Mouse (Mus musculus): Measurements from ENCODE around the gene Ctsk. TPM values are rescaled to one million over a fixed set of nuclear protein-coding genes. Genes with fewer than 3 reads are reported as not detected.

Gene Ctsk
- polyA plus RNA-seq (2012; rRNA removed): 6.5 and 8.2 TPM in 2 replicates

- H3K4me1 ChIP-seq (ENCODE audit: control insufficient read depth, insufficient read depth, low read length): no peaks in the 10 kb centered on the region
- H3K36me3 ChIP-seq (ENCODE audit: control insufficient read depth, insufficient read depth, low read length): peaks cover 4% of the 10 kb centered on the region
- no peak within 1 kb of the TSS for H3K27ac ChIP-seq (ENCODE audit: insufficient read depth, low read depth, low read length)
- TF ChIP-seq CTCF (conservative IDR thresholded peaks at IDR 0.05; ENCODE audit: insufficient read depth, insufficient read length, low read depth, low read length): no peak
- no peak for TF ChIP-seq POLR2A (IDR thresholded peaks at IDR 0.05; ENCODE audit: low read depth, low read length)
- no peaks in the 10 kb centered on the region for H3K27me3 ChIP-seq (replicated peaks; ENCODE audit: control insufficient read depth, insufficient read depth, low read length)
- 61% methylated on average over 7 of the region's 7 CpGs for WGBS
- DNase-seq: peak; percentile 11
- H3K4me3 ChIP-seq (ENCODE audit: insufficient read depth, low read depth, low read length): no peak within 1 kb of the TSS
Measured at GRCm38 (mm10) chr3:95499024-95499423, at the start of gene Ctsk. Gene Ctsk (plus strand): TSS chr3:95499256.

DNA sequence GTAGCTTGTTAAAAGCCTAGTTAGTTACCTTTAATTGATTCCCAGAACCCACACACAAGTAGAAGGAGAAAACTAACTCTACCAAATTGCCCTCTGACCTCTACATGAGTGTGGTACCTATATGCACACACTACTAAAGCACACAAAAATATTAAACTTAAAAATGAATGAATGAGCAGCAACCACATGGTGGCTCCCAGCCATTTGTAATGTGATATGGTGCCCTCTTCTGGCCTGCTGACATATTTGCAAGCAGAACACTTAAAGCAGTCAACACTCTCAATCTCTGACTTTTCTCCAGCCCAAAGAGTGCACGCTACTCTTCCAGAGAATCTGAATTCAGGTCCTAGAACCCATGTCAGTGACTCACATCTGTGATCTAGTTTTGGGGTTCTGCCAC, 48.6 kb upstream of the Ctsk start:
- no peaks in the 10 kb centered on the region; the same call in 1 of the 2 replicates for H3K4me1 ChIP-seq (ENCODE audit: control insufficient read depth, insufficient read depth, low read length)
- H3K27me3 ChIP-seq (replicated peaks; ENCODE audit: control insufficient read depth, insufficient read depth, low read length): no peaks in the 10 kb centered on the region
- H3K27ac ChIP-seq (ENCODE audit: insufficient read depth, low read depth, low read length): no peak overlapping the region
- H3K36me3 ChIP-seq (ENCODE audit: control insufficient read depth, insufficient read depth, low read length): peaks cover 4% of the 10 kb centered on the region
- WGBS: 38% methylated on average over 1 of the region's 1 CpGs
- TF ChIP-seq POLR2A (IDR thresholded peaks at IDR 0.05; ENCODE audit: low read depth, low read length): no peak
- TF ChIP-seq CTCF (conservative IDR thresholded peaks at IDR 0.05; ENCODE audit: insufficient read depth, insufficient read length, low read depth, low read length): peak; percentile 74
- peak; percentile 55 for DNase-seq
- no peak overlapping the region for H3K4me3 ChIP-seq (ENCODE audit: insufficient read depth, low read depth, low read length)

GRCm38 (mm10) chr3:95450915-95451314, 48.1 kb upstream of the Ctsk start:
- no peaks in the 10 kb centered on the region for H3K27me3 ChIP-seq (replicated peaks; ENCODE audit: control insufficient read depth, insufficient read depth, low read length)
- WGBS: 93% methylated on average over 3 of the region's 3 CpGs
- no peak overlapping the region for H3K4me3 ChIP-seq (ENCODE audit: insufficient read depth, low read depth, low read length)
- no peaks in the 10 kb centered on the region; the same call in 1 of the 2 replicates for H3K4me1 ChIP-seq (ENCODE audit: control insufficient read depth, insufficient read depth, low read length)
- no peak overlapping the region for H3K27ac ChIP-seq (ENCODE audit: insufficient read depth, low read depth, low read length)
- TF ChIP-seq POLR2A (IDR thresholded peaks at IDR 0.05; ENCODE audit: low read depth, low read length) (no peak), CTCF (conservative IDR thresholded peaks at IDR 0.05; ENCODE audit: insufficient read depth, insufficient read length, low read depth, low read length) (no peak)
- peaks cover 4% of the 10 kb centered on the region for H3K36me3 ChIP-seq (ENCODE audit: control insufficient read depth, insufficient read depth, low read length)
- DNase-seq: no peak

DNA sequence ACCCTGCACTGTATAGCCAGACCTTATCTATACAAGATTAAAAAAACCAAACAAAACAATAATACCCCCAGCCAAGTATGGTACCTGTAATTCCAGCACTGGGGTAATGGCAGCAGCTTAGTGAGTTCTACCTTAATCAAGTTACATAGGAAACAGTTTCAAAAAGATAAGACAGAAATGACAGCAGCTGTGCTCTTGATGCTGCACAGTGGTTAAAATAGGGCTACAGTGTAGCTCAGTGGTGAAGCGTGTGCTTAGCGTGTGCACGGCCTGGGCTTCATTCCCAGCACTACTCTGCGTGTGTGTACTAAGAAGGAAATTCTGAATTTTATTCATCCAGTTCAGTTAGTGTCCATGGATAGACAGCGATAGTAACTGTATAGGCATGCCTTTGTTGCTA, 42.7 kb upstream of the Ctsk start:
- Histone ChIP-seq H3K36me3 (ENCODE audit: control insufficient read depth, insufficient read depth, low read length) (peaks cover 3% of the 10 kb centered on the region), H3K4me1 (ENCODE audit: control insufficient read depth, insufficient read depth, low read length) (no peaks in the 10 kb centered on the region; the same call in 1 of the 2 replicates), H3K27ac (ENCODE audit: insufficient read depth, low read depth, low read length) (no peak overlapping the region), H3K27me3 (replicated peaks; ENCODE audit: control insufficient read depth, insufficient read depth, low read length) (no peaks in the 10 kb centered on the region), H3K4me3 (ENCODE audit: insufficient read depth, low read depth, low read length) (no peak overlapping the region)
- TF ChIP-seq CTCF (conservative IDR thresholded peaks at IDR 0.05; ENCODE audit: insufficient read depth, insufficient read length, low read depth, low read length) (no peak), POLR2A (IDR thresholded peaks at IDR 0.05; ENCODE audit: low read depth, low read length) (no peak)
- DNase-seq: no peak
- WGBS: 97% methylated on average over 5 of the region's 5 CpGs

DNA sequence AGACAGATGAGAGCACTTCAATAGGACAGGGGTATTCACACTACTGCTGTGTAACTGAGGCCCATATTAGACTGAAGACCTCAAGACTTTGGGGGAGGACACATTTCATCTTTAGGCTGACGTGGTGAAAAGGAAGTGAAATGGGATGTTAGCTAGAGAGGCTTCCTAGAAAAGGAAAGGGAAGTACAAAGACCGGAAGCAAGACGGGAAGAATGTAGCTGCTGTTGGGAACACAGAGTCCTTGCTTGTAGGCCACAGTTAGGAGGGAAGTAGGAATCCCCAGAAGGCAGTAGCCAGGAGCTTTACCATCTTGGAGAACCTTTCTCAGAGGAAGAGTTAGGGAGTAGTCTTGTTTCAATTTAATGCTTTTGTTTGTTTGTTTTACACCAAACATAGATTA, 41.3 kb upstream of the Ctsk start:
- Histone ChIP-seq H3K27ac (ENCODE audit: insufficient read depth, low read depth, low read length) (peak overlapping the region; percentile 56; the same call in 1 of the 2 replicates), H3K4me3 (ENCODE audit: insufficient read depth, low read depth, low read length) (no peak overlapping the region), H3K36me3 (ENCODE audit: control insufficient read depth, insufficient read depth, low read length) (peaks cover 3% of the 10 kb centered on the region), H3K4me1 (ENCODE audit: control insufficient read depth, insufficient read depth, low read length) (no peaks in the 10 kb centered on the region; the same call in 1 of the 2 replicates), H3K27me3 (replicated peaks; ENCODE audit: control insufficient read depth, insufficient read depth, low read length) (no peaks in the 10 kb centered on the region)
- 54% methylated on average over 3 of the region's 3 CpGs for WGBS
- no peak for DNase-seq
- no peak for TF ChIP-seq POLR2A (IDR thresholded peaks at IDR 0.05; ENCODE audit: low read depth, low read length)
- TF ChIP-seq CTCF (conservative IDR thresholded peaks at IDR 0.05; ENCODE audit: insufficient read depth, insufficient read length, low read depth, low read length): no peak

DNA sequence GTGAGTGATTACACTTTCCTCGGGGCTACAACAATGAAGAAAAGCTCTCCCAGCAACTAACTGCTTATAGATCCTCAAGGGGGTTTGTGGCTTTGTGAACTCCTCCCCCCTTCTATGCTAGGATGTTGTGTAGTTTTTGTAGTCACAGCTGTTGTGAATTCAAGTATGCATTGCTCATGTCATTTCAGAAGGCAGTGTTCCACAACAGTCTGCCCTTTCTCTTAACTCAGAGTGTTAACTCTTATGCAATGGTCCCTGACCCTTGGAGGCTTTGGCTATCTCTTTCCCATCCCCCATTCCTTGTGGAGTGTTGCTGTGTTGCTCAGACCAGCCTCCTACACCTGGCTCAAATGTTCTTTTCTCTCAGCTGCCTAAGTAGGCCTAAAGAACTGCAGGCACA, 39.7 kb upstream of the Ctsk start:
- TF ChIP-seq CTCF (conservative IDR thresholded peaks at IDR 0.05; ENCODE audit: insufficient read depth, insufficient read length, low read depth, low read length): no peak
- no peak for TF ChIP-seq POLR2A (IDR thresholded peaks at IDR 0.05; ENCODE audit: low read depth, low read length)
- H3K4me1 ChIP-seq (ENCODE audit: control insufficient read depth, insufficient read depth, low read length): no peaks in the 10 kb centered on the region; the same call in 1 of the 2 replicates
- DNase-seq: no peak
- H3K27ac ChIP-seq (ENCODE audit: insufficient read depth, low read depth, low read length): no peak overlapping the region
- 68% methylated on average over 1 of the region's 1 CpGs for WGBS
- no peaks in the 10 kb centered on the region for H3K27me3 ChIP-seq (replicated peaks; ENCODE audit: control insufficient read depth, insufficient read depth, low read length)
- no peaks in the 10 kb centered on the region; the same call in 1 of the 2 replicates for H3K36me3 ChIP-seq (ENCODE audit: control insufficient read depth, insufficient read depth, low read length)
- H3K4me3 ChIP-seq (ENCODE audit: insufficient read depth, low read depth, low read length): no peak overlapping the region

GRCm38 (mm10) chr3:95463852-95464251, 35.2 kb upstream of the Ctsk start:
- Histone ChIP-seq H3K36me3 (ENCODE audit: control insufficient read depth, insufficient read depth, low read length) (peaks cover 2% of the 10 kb centered on the region; the same call in 1 of the 2 replicates), H3K27me3 (replicated peaks; ENCODE audit: control insufficient read depth, insufficient read depth, low read length) (no peaks in the 10 kb centered on the region), H3K27ac (ENCODE audit: insufficient read depth, low read depth, low read length) (no peak overlapping the region), H3K4me1 (ENCODE audit: control insufficient read depth, insufficient read depth, low read length) (no peaks in the 10 kb centered on the region), H3K4me3 (ENCODE audit: insufficient read depth, low read depth, low read length) (no peak overlapping the region)
- DNase-seq: no peak
- TF ChIP-seq CTCF (conservative IDR thresholded peaks at IDR 0.05; ENCODE audit: insufficient read depth, insufficient read length, low read depth, low read length): no peak
